Mouse (Mus musculus): ENCODE results near the gene Asah2. TPM values are rescaled to one million over a fixed set of nuclear protein-coding genes. Genes with fewer than 3 reads are reported as not detected.

Gene Asah2
- total and polyA plus RNA-seq, 3 experiments, result 0.38 to 0.73 (median 0.63) TPM

DNA sequence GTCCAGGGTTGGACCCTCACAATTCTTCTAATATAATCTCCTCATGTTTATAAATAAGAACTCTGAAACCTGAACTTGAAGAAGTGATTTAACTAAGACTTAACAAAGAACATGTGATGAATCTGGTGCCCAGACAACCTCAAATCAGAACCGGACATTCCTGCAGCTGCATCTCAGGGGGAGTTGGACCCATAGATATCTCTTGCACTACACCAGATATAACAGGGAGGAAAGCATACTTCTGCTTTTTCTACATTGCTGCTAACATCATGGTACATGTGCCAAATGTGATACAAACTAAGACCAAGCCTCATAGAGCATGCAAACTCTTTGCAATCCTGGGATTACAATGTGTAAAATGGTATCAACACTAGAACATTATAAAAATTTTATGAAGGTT, 51.8 kb downstream of the Asah2 start:
- Histone ChIP-seq H3K27me3 (replicated peaks) (no peaks in the 10 kb centered on the region), H3K27ac (ENCODE audit: insufficient read depth, low read depth) (no peak overlapping the region), H3K4me3 (replicated peaks in 1 of 3; ENCODE audit: low read depth in 2 of 3, low read length in 2 of 3, poor library complexity in 1 of 3) (no peak overlapping the region), H3K79me2 (replicated peaks; ENCODE audit: control insufficient read depth, extremely low read depth, insufficient read depth, poor library complexity, severe bottlenecking) (no peaks in the 10 kb centered on the region), H3K4me2 (ENCODE audit: insufficient read depth, low read depth, poor library complexity, severe bottlenecking) (no peak overlapping the region), H3K9me3 (replicated peaks; ENCODE audit: low read length) (no peaks in the 10 kb centered on the region), H3K9ac (ENCODE audit: insufficient read depth, low read depth) (no peak overlapping the region), H3K4me1 (ENCODE audit: control insufficient read depth in 1 of 2, insufficient read depth in 2 of 2) (peaks cover 0 to 16% of the 10 kb centered on the region in 2 experiments; a peak in 2 of 4 replicates), H3K36me3 (replicated peaks in 1 of 2; ENCODE audit: control insufficient read depth in 1 of 2, insufficient read depth in 1 of 2, low read length in 1 of 2) (no peaks in the 10 kb centered on the region)
- no peak for DNase-seq (ENCODE audit: extremely low read depth)
- no peak for TF ChIP-seq TBP (conservative IDR thresholded peaks at IDR 0.05; ENCODE audit: low read depth, low read length)
- no peak for TF ChIP-seq KAT2A (IDR thresholded peaks at IDR 0.05; ENCODE audit: insufficient replicate concordance, low read length)
- no peak for TF ChIP-seq PAX5 (IDR thresholded peaks at IDR 0.05; ENCODE audit: low read length)
- TF ChIP-seq RCOR1 (conservative IDR thresholded peaks at IDR 0.05; ENCODE audit: low read depth, low read length), result no peak
- TF ChIP-seq GABPA (IDR thresholded peaks at IDR 0.05; ENCODE audit: insufficient replicate concordance, low read depth, low read length), result no peak
- no peak for TF ChIP-seq ELF1 (IDR thresholded peaks at IDR 0.05; ENCODE audit: low read depth, low read length)
- no peak for TF ChIP-seq RAD21 (IDR thresholded peaks at IDR 0.05; ENCODE audit: low read depth, low read length)
- no peak for TF ChIP-seq ZC3H11A (IDR thresholded peaks at IDR 0.05; ENCODE audit: low read depth, low read length)
- no peak for TF ChIP-seq JUND (conservative IDR thresholded peaks at IDR 0.05; ENCODE audit: low read depth, low read length)
- no peak for TF ChIP-seq MXI1 (IDR thresholded peaks at IDR 0.05; ENCODE audit: low read depth, low read length)
- TF ChIP-seq ETS1 (conservative IDR thresholded peaks at IDR 0.05; ENCODE audit: low read depth, low read length), result no peak
- TF ChIP-seq CHD2 (IDR thresholded peaks at IDR 0.05; ENCODE audit: low read length), result no peak
- no peak for TF ChIP-seq UBTF (IDR thresholded peaks at IDR 0.05; ENCODE audit: low read depth, low read length)
- dilution Hi-C loops (cut with MboI; ENCODE audit: extremely low pct_ligation_motif_present, extremely low pct_unique_long_range_greater_than_20kb, low sequenced_read_pairs), result no loop called here
- in situ Hi-C loops (cut with MboI; ENCODE audit: low pct_ligation_motif_present, low pct_unique_long_range_greater_than_20kb, low sequenced_read_pairs), result no loop called here

GRCm38 (mm10) chr19:32055725-32056124, 52.3 kb downstream of the Asah2 start:
- dilution Hi-C loops (cut with MboI; ENCODE audit: extremely low pct_ligation_motif_present, extremely low pct_unique_long_range_greater_than_20kb, low sequenced_read_pairs), result no loop called here

More at GRCm38 (mm10) chr19:32055725-32056124, 52.3 kb downstream of the Asah2 start:
- TF ChIP-seq USF1 (IDR thresholded peaks at IDR 0.05; ENCODE audit: low read depth, low read length) (no peak), ZC3H11A (IDR thresholded peaks at IDR 0.05; ENCODE audit: low read depth, low read length) (no peak), MXI1 (IDR thresholded peaks at IDR 0.05; ENCODE audit: low read depth, low read length) (no peak), USF2 (conservative IDR thresholded peaks at IDR 0.05; ENCODE audit: low read depth, low read length) (no peak), PAX5 (IDR thresholded peaks at IDR 0.05; ENCODE audit: low read length) (no peak), BHLHE40 (IDR thresholded peaks at IDR 0.05; ENCODE audit: low read depth, low read length) (no peak), SMC3 (IDR thresholded peaks at IDR 0.05; ENCODE audit: low read depth, low read length) (no peak), ELF1 (IDR thresholded peaks at IDR 0.05; ENCODE audit: low read depth, low read length) (no peak), MAZ (IDR thresholded peaks at IDR 0.05; ENCODE audit: low read depth, low read length) (no peak), ZMIZ1 (IDR thresholded peaks at IDR 0.05; ENCODE audit: low read depth, low read length) (no peak), E2F4 (IDR thresholded peaks at IDR 0.05; ENCODE audit: insufficient replicate concordance, low read depth, low read length) (no peak), GABPA (IDR thresholded peaks at IDR 0.05; ENCODE audit: insufficient replicate concordance, low read depth, low read length) (no peak), CTCF (conservative IDR thresholded peaks at IDR 0.05 in 1 of 2, IDR thresholded peaks at IDR 0.05 in 1 of 2; ENCODE audit: low read depth in 2 of 2, low read length in 2 of 2) (no peak), JUN (IDR thresholded peaks at IDR 0.05; ENCODE audit: insufficient read depth, low read depth, low read length) (no peak), POLR2AphosphoS2 (IDR thresholded peaks at IDR 0.05; ENCODE audit: low read depth, low read length) (no peak), ZKSCAN1 (IDR thresholded peaks at IDR 0.05; ENCODE audit: borderline replicate concordance, low read depth, low read length) (no peak), ZNF384 (IDR thresholded peaks at IDR 0.05; ENCODE audit: low read depth, low read length) (no peak), NELFE (IDR thresholded peaks at IDR 0.05; ENCODE audit: low read depth, low read length) (no peak), POLR2A (IDR thresholded peaks at IDR 0.05; ENCODE audit: low read depth, low read length) (no peak)
- Histone ChIP-seq H3K27me3 (replicated peaks) (no peaks in the 10 kb centered on the region), H3K9ac (ENCODE audit: insufficient read depth, low read depth) (no peak overlapping the region), H3K27ac (ENCODE audit: insufficient read depth, low read depth) (no peak overlapping the region), H3K4me2 (ENCODE audit: insufficient read depth, low read depth, poor library complexity, severe bottlenecking) (no peak overlapping the region), H3K4me1 (ENCODE audit: control insufficient read depth in 1 of 2, insufficient read depth in 2 of 2) (peaks cover 0 to 16% of the 10 kb centered on the region in 2 experiments; a peak in 2 of 4 replicates), H3K9me3 (replicated peaks; ENCODE audit: low read length) (no peaks in the 10 kb centered on the region), H3K36me3 (replicated peaks in 1 of 2; ENCODE audit: control insufficient read depth in 1 of 2, insufficient read depth in 1 of 2, low read length in 1 of 2) (no peaks in the 10 kb centered on the region), H3K4me3 (replicated peaks in 1 of 3; ENCODE audit: low read depth in 2 of 3, low read length in 2 of 3, poor library complexity in 1 of 3) (no peak overlapping the region), H3K79me2 (replicated peaks; ENCODE audit: control insufficient read depth, extremely low read depth, insufficient read depth, poor library complexity, severe bottlenecking) (no peaks in the 10 kb centered on the region)
- no peak for DNase-seq (ENCODE audit: extremely low read depth)
- in situ Hi-C loops (cut with MboI; ENCODE audit: low pct_ligation_motif_present, low pct_unique_long_range_greater_than_20kb, low sequenced_read_pairs), result no loop called here

All from CH12.LX (cell line).